Mouse (Mus musculus) myocyte (in vitro differentiated cells): ENCODE measurements at regions not wholly inside any gene's neighbourhood (a gene's known extent, or its start where the extent isn't known, plus 50 kb on each side); places are given as distances from the start of the nearest gene placed in this dataset.

Experiments
- H3K27me3 ChIP-seq: one replicate; pipeline ENCODE4 v1.6.1; 2011; ENCODE audit not compliant: control insufficient read depth, insufficient read depth, insufficient read length
- H3K36me3 ChIP-seq: one replicate; pipeline ENCODE4 v1.6.1; 2011; ENCODE audit not compliant: control insufficient read depth, insufficient read depth
- H3K4me2 ChIP-seq: one replicate; pipeline ENCODE4 v1.6.1; 2011; ENCODE audit warnings: low read depth, control low read depth
- H3K4me3 ChIP-seq: one replicate; pipeline ENCODE4 v1.5.1; 2011; ENCODE audit warnings: mild to moderate bottlenecking, control low read depth, moderate library complexity
- H3K79me2 ChIP-seq: one replicate; pipeline ENCODE4 v1.6.1; 2011; ENCODE audit not compliant: control insufficient read depth, insufficient read depth
- H3ac ChIP-seq: one replicate; pipeline ENCODE4 v1.6.1; 2011; ENCODE audit not compliant: control insufficient read depth, insufficient read length
- CEBPB ChIP-seq: IDR thresholded peaks from 2 replicates; pipeline ENCODE4 v1.6.1; 2011; ENCODE audit warnings: mild to moderate bottlenecking, moderate library complexity; ENCODE audit not compliant: poor library complexity, insufficient read depth, severe bottlenecking
- E2F4 ChIP-seq: IDR thresholded peaks from one replicate; pipeline ENCODE4 v1.6.1; 2011; ENCODE audit warnings: mild to moderate bottlenecking, control low read depth, moderate library complexity; ENCODE audit not compliant: insufficient read depth
- MAX ChIP-seq: IDR thresholded peaks from one replicate; pipeline ENCODE4 v1.6.1; 2011; ENCODE audit warnings: low read depth, mild to moderate bottlenecking, control low read depth
- MYOD1 ChIP-seq, 3 experiments: IDR thresholded peaks; one replicate each; pipeline ENCODE4 v1.6.1; 2011; ENCODE audit warnings: control low read depth in 2 of 3, low read depth in 2 of 3, mild to moderate bottlenecking in 2 of 3, moderate library complexity in 1 of 3; ENCODE audit not compliant: insufficient read length in 2 of 3, control insufficient read depth in 1 of 3
- MYOG ChIP-seq, 3 experiments: IDR thresholded peaks; one replicate each; pipeline ENCODE4 v1.6.1; 2011; ENCODE audit warnings: control low read depth in 2 of 3, low read depth in 2 of 3, mild to moderate bottlenecking in 2 of 3; ENCODE audit not compliant: insufficient read length in 2 of 3, control insufficient read depth in 1 of 3, insufficient read depth in 1 of 3
- POLR2A ChIP-seq: IDR thresholded peaks from one replicate; pipeline ENCODE4 v1.6.1; 2011; ENCODE audit warnings: low read depth, mild to moderate bottlenecking, control low read depth, moderate library complexity; ENCODE audit not compliant: insufficient read length
- POLR2AphosphoS2 ChIP-seq: IDR thresholded peaks from one replicate; pipeline ENCODE4 v1.6.1; 2011; ENCODE audit warnings: low read depth, control low read depth; ENCODE audit not compliant: insufficient read length
- REST ChIP-seq: IDR thresholded peaks from one replicate; pipeline ENCODE4 v1.6.1; 2011; ENCODE audit warnings: mild to moderate bottlenecking, control low read depth, moderate library complexity; ENCODE audit not compliant: insufficient read depth, insufficient read length
- SRF ChIP-seq: IDR thresholded peaks from one replicate; pipeline ENCODE4 v1.6.1; 2011; ENCODE audit warnings: low read depth; ENCODE audit not compliant: control insufficient read depth, insufficient read length
- TCF12 ChIP-seq: IDR thresholded peaks from one replicate; pipeline ENCODE4 v1.6.1; 2011; ENCODE audit warnings: mild to moderate bottlenecking, control low read depth; ENCODE audit not compliant: poor library complexity, insufficient read depth, severe bottlenecking
- TCF3 ChIP-seq: IDR thresholded peaks from one replicate; pipeline ENCODE4 v1.6.1; 2011; ENCODE audit warnings: low read depth, control low read depth; ENCODE audit not compliant: insufficient read length
- USF1 ChIP-seq: IDR thresholded peaks from one replicate; pipeline ENCODE4 v1.6.1; 2011; ENCODE audit warnings: low read depth, mild to moderate bottlenecking, control low read depth, moderate library complexity

GRCm38 (mm10) chr1:107728113-107728839, 138.5 kb downstream of the Serpinb8 start:
- TF ChIP-seq POLR2A (no peak), USF1 (no peak), POLR2AphosphoS2 (no peak), MYOD1 (IDR thresholded peaks at IDR 0.05; ENCODE audit: control insufficient read depth in 1 of 3, insufficient read length in 2 of 3, low read depth in 2 of 3) (no peak), TCF3 (no peak), TCF12 (no peak)
- H3K36me3 ChIP-seq, result no peaks in the 10 kb centered on the region
- H3K4me2 ChIP-seq, result no peak overlapping the region
- no peaks in the 10 kb centered on the region for H3K27me3 ChIP-seq
- no peak overlapping the region for H3ac ChIP-seq
- no peak overlapping the region for H3K4me3 ChIP-seq
- no peaks in the 10 kb centered on the region for H3K79me2 ChIP-seq

- Histone ChIP-seq H3K36me3 (no peaks in the 10 kb centered on the region), H3K27me3 (no peaks in the 10 kb centered on the region), H3K4me3 (no peak overlapping the region), H3K79me2 (no peaks in the 10 kb centered on the region), H3ac (no peak overlapping the region), H3K4me2 (no peak overlapping the region)
- no peak for TF ChIP-seq USF1
- no peak for TF ChIP-seq POLR2AphosphoS2
- no peak for TF ChIP-seq TCF12
- TF ChIP-seq MYOG (IDR thresholded peaks at IDR 0.05; ENCODE audit: control insufficient read depth in 1 of 3, insufficient read depth in 1 of 3, insufficient read length in 2 of 3, low read depth in 2 of 3), result no peak
- no peak for TF ChIP-seq TCF3
- TF ChIP-seq CEBPB, result no peak
- TF ChIP-seq E2F4, result no peak
- no peak for TF ChIP-seq SRF
- no peak for TF ChIP-seq REST
- TF ChIP-seq POLR2A, result no peak
- no peak for TF ChIP-seq MYOD1 (IDR thresholded peaks at IDR 0.05; ENCODE audit: control insufficient read depth in 1 of 3, insufficient read length in 2 of 3, low read depth in 2 of 3)
- TF ChIP-seq MAX, result no peak
Observed at GRCm38 (mm10) chr1:107765307-107765706, 175.5 kb downstream of the Serpinb8 start.

GRCm38 (mm10) chr1:107767198-107767947, 177.6 kb downstream of the Serpinb8 start:
- TF ChIP-seq MAX (no peak), TCF12 (no peak), TCF3 (no peak), SRF (no peak), POLR2AphosphoS2 (no peak), MYOG (IDR thresholded peaks at IDR 0.05; ENCODE audit: control insufficient read depth in 1 of 3, insufficient read depth in 1 of 3, insufficient read length in 2 of 3, low read depth in 2 of 3) (no peak), USF1 (no peak), E2F4 (no peak), REST (no peak), MYOD1 (IDR thresholded peaks at IDR 0.05; ENCODE audit: control insufficient read depth in 1 of 3, insufficient read length in 2 of 3, low read depth in 2 of 3) (no peak), CEBPB (no peak), POLR2A (no peak)
- no peak overlapping the region for H3K4me2 ChIP-seq
- no peaks in the 10 kb centered on the region for H3K27me3 ChIP-seq
- H3ac ChIP-seq, result no peak overlapping the region
- no peaks in the 10 kb centered on the region for H3K36me3 ChIP-seq
- H3K79me2 ChIP-seq, result no peaks in the 10 kb centered on the region
- H3K4me3 ChIP-seq, result no peak overlapping the region

- TF ChIP-seq E2F4, result no peak
- no peak for TF ChIP-seq POLR2AphosphoS2
- TF ChIP-seq USF1, result no peak
- no peak for TF ChIP-seq MYOG (IDR thresholded peaks at IDR 0.05; ENCODE audit: control insufficient read depth in 1 of 3, insufficient read depth in 1 of 3, insufficient read length in 2 of 3, low read depth in 2 of 3)
- TF ChIP-seq MYOD1 (IDR thresholded peaks at IDR 0.05; ENCODE audit: control insufficient read depth in 1 of 3, insufficient read length in 2 of 3, low read depth in 2 of 3), result no peak
- TF ChIP-seq POLR2A, result no peak
- no peak for TF ChIP-seq REST
- TF ChIP-seq SRF, result no peak
- TF ChIP-seq TCF12, result no peak
- no peak for TF ChIP-seq MAX
- TF ChIP-seq CEBPB, result no peak
- TF ChIP-seq TCF3, result no peak
- no peak overlapping the region for H3K4me3 ChIP-seq
- no peak overlapping the region for H3ac ChIP-seq
- no peaks in the 10 kb centered on the region for H3K36me3 ChIP-seq
- H3K79me2 ChIP-seq, result no peaks in the 10 kb centered on the region
- H3K27me3 ChIP-seq, result no peaks in the 10 kb centered on the region
- no peak overlapping the region for H3K4me2 ChIP-seq
Observed at GRCm38 (mm10) chr1:107772967-107773366, 183.2 kb downstream of the Serpinb8 start.

- Histone ChIP-seq H3K4me3 (no peak overlapping the region), H3K27me3 (no peaks in the 10 kb centered on the region), H3K36me3 (no peaks in the 10 kb centered on the region), H3K79me2 (no peaks in the 10 kb centered on the region), H3ac (no peak overlapping the region), H3K4me2 (no peak overlapping the region)
- TF ChIP-seq SRF, result no peak
- no peak for TF ChIP-seq MYOD1 (IDR thresholded peaks at IDR 0.05; ENCODE audit: control insufficient read depth in 1 of 3, insufficient read length in 2 of 3, low read depth in 2 of 3)
- no peak for TF ChIP-seq USF1
- no peak for TF ChIP-seq E2F4
- no peak for TF ChIP-seq MAX
- TF ChIP-seq POLR2A, result no peak
Observed at GRCm38 (mm10) chr1:107783079-107783478, 193.3 kb downstream of the Serpinb8 start.
